Mouse (Mus musculus) intestine, embryonic 16.5 days (tissue): ENCODE measurements at regions not wholly inside any gene's neighbourhood (a gene's known extent, or its start where the extent isn't known, plus 50 kb on each side); places are given as distances from the start of the nearest gene placed in this dataset.

Source experiments
- ATAC-seq: fragments of 200-750 bp; cut with Nextera tagmentation; 2 replicates; pipeline ENCODE4 v1.8.0; 2017; ENCODE audit warnings: moderate TSS enrichment, moderate library complexity
- H3K27ac ChIP-seq: fragments of 300-500 bp; sonication (generic); 2 replicates; pipeline ENCODE4 v1.5.1; 2014; ENCODE audit warnings: mild to moderate bottlenecking, low read length
- H3K27me3 ChIP-seq: fragments of 300-500 bp; sonication (generic); replicated peaks from 2 replicates; pipeline ENCODE4 v1.6.1; 2014; ENCODE audit warnings: low read length, control low read depth, mixed read lengths; ENCODE audit not compliant: control insufficient read depth, insufficient read depth
- H3K36me3 ChIP-seq: fragments of 300-500 bp; sonication (generic); 2 replicates; pipeline ENCODE4 v1.6.1; 2014; ENCODE audit warnings: low read length, control low read depth; ENCODE audit not compliant: control insufficient read depth, insufficient read depth
- H3K4me1 ChIP-seq: fragments of 300-500 bp; sonication (generic); 2 replicates; pipeline ENCODE4 v1.6.1; 2014; ENCODE audit warnings: low read length, control low read depth, mixed read lengths; ENCODE audit not compliant: control insufficient read depth, insufficient read depth
- H3K4me2 ChIP-seq: fragments of 300-500 bp; sonication (generic); 2 replicates; pipeline ENCODE4 v1.6.1; 2014; ENCODE audit warnings: low read depth, low read length, control low read depth
- H3K4me3 ChIP-seq: fragments of 300-500 bp; sonication (generic); 2 replicates; pipeline ENCODE4 v1.5.1; 2014; ENCODE audit warnings: mild to moderate bottlenecking, low read length
- H3K9ac ChIP-seq: fragments of 300-500 bp; sonication (generic); 2 replicates; pipeline ENCODE4 v1.6.1; 2014; ENCODE audit warnings: low read depth, low read length
- H3K9me3 ChIP-seq: fragments of 300-500 bp; sonication (generic); 2 replicates; pipeline ENCODE4 v1.6.1; 2016; ENCODE audit warnings: low read length, control low read depth; ENCODE audit not compliant: control insufficient read depth
- WGBS: fragments of 180-500 bp; shearing (Covaris S2); extraction: QIAGEN DNeasy Blood & Tissue Kit; methylation state at CpG from one replicate; pipeline ENCODE4 v1.1.7; 2014; 5-methylcytosine and 5-hydroxymethylcytosine counted together

GRCm38 (mm10) chr6:15625910-15626564 is 94.4 kb upstream of the Mdfic start:
- 75% methylated on average over 3 of the region's 3 CpGs for WGBS
- H3K27me3 ChIP-seq: no peaks in the 10 kb centered on the region
- H3K9ac ChIP-seq: no peak overlapping the region
- H3K4me2 ChIP-seq: no peak overlapping the region
- H3K4me1 ChIP-seq: no peaks in the 10 kb centered on the region
- H3K4me3 ChIP-seq: no peak overlapping the region
- H3K9me3 ChIP-seq: no peaks in the 10 kb centered on the region
- H3K27ac ChIP-seq: no peak overlapping the region
- no peak for ATAC-seq
- H3K36me3 ChIP-seq: no peaks in the 10 kb centered on the region

DNA sequence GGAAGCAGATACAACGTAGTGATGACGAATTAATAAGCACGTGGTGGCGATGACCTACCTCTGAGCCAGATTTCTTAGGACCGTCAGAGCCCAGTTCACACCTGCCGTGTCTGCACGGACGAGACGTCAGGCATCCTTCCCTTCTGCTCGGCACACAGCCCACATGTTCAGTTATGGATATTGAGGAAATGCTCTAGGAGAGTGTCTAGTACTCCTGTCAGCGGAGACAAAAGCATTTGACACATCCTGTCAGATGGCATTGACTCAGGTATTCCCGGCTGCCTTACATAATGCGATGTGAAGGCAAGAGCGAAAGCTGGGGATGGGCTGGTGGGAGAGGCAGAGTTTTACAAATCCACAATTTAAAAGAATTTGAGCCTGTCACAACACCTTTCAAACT is 81.9 kb upstream of the Mdfic start:
- Histone ChIP-seq H3K4me1 (no peaks in the 10 kb centered on the region), H3K4me2 (no peak overlapping the region), H3K27ac (no peak overlapping the region), H3K36me3 (no peaks in the 10 kb centered on the region), H3K4me3 (no peak overlapping the region), H3K27me3 (no peaks in the 10 kb centered on the region), H3K9ac (no peak overlapping the region), H3K9me3 (no peaks in the 10 kb centered on the region)
- no peak for ATAC-seq
- WGBS: 83% methylated on average over 14 of the region's 14 CpGs

GRCm38 (mm10) chr6:15639378-15639777 is 81.1 kb upstream of the Mdfic start:
- Histone ChIP-seq H3K36me3 (no peaks in the 10 kb centered on the region), H3K9ac (no peak overlapping the region), H3K27me3 (no peaks in the 10 kb centered on the region), H3K27ac (no peak overlapping the region), H3K4me3 (no peak overlapping the region), H3K9me3 (no peaks in the 10 kb centered on the region), H3K4me1 (no peaks in the 10 kb centered on the region), H3K4me2 (no peak overlapping the region)
- no peak for ATAC-seq
- WGBS: 58% methylated on average over 4 of the region's 4 CpGs

- Histone ChIP-seq H3K4me3 (no peak overlapping the region), H3K27ac (no peak overlapping the region), H3K9me3 (no peaks in the 10 kb centered on the region), H3K27me3 (no peaks in the 10 kb centered on the region), H3K9ac (no peak overlapping the region), H3K4me2 (no peak overlapping the region), H3K36me3 (no peaks in the 10 kb centered on the region), H3K4me1 (no peaks in the 10 kb centered on the region)
- no peak for ATAC-seq
- WGBS: 46% methylated on average over 5 of the region's 5 CpGs
Observed at GRCm38 (mm10) chr6:15639809-15640479, 80.5 kb upstream of the Mdfic start.

DNA sequence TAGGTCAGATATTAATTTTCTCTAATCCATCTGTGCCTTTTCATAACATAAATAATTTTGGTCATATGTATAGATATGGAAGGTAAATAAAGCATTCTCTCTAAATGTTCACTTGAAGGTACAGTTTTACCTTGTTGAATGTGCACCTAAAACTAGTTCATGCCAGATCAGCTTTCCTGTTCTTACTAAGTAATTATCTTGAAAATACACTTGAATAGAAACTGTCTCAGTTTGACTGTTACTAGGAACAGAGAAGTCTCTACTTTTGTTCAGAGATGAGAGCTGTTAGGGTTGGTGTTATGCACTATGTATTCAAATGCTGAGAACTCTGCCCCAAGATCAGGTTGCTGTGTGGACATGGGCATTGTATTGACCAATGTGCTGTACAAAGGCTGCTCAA is 76.2 kb upstream of the Mdfic start:
- Histone ChIP-seq H3K9me3 (no peaks in the 10 kb centered on the region), H3K9ac (no peak overlapping the region), H3K4me1 (no peaks in the 10 kb centered on the region), H3K4me2 (no peak overlapping the region), H3K36me3 (no peaks in the 10 kb centered on the region), H3K27ac (no peak overlapping the region), H3K27me3 (no peaks in the 10 kb centered on the region), H3K4me3 (no peak overlapping the region)
- no peak for ATAC-seq

DNA sequence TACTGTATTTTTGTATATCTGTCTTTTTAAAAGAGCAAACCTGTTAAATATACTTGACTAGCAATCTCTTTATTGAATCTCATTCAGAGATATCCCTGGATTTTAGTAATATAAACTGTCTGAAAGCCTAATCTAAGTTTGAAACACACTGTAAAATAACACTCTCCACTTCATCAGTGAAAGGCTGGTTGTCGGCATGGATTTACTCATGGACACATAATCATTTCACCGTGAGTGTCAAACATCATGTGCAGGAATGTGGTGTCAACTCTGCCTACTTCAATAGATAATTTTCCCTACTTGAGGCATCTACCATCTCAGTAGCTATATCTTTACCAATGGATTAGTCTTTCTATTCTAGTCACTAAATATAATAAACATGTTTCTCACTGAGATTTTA is 73.0 kb upstream of the Mdfic start:
- Histone ChIP-seq H3K36me3 (no peaks in the 10 kb centered on the region), H3K4me3 (no peak overlapping the region), H3K27ac (no peak overlapping the region), H3K4me1 (no peaks in the 10 kb centered on the region), H3K9ac (no peak overlapping the region), H3K27me3 (no peaks in the 10 kb centered on the region), H3K4me2 (no peak overlapping the region), H3K9me3 (no peaks in the 10 kb centered on the region)
- 67% methylated on average over 2 of the region's 2 CpGs for WGBS
- ATAC-seq: no peak
